Mouse (Mus musculus): ENCODE results near the gene Prrxl1. TPM values are rescaled to one million over a fixed set of nuclear protein-coding genes. Genes with fewer than 3 reads are reported as not detected.
A peak's percentile ranks its signal among the peaks of the same experiment; 100 is the strongest.

Gene Prrxl1
- polyA plus RNA-seq, 1 experiment from 2014 or later = 0.19 TPM

GRCm38 (mm10) chr14:32605508-32605907 is 6.3 kb downstream of the Prrxl1 start:
- ATAC-seq (ENCODE audit: insufficient number of reproducible peaks, insufficient read depth, low FRiP score, low read depth) = no peak
- no peaks in the 10 kb centered on the region for H3K4me1 ChIP-seq (ENCODE audit: control insufficient read depth in 2 of 2, insufficient read depth in 2 of 2, low read length in 2 of 2)
- 51% methylated on average over 15 of the region's 15 CpGs for WGBS
- no peak overlapping the region for H3K4me3 ChIP-seq (ENCODE audit: control insufficient read depth in 1 of 2, insufficient read depth in 1 of 2, low read depth in 1 of 2, low read length in 2 of 2)
- H3K27ac ChIP-seq (replicated peaks in 1 of 2; ENCODE audit: control insufficient read depth in 1 of 2, insufficient read depth in 1 of 2, low read depth in 2 of 2, low read length in 2 of 2) = no peak overlapping the region
- no peaks in the 10 kb centered on the region for H3K9me3 ChIP-seq (ENCODE audit: control insufficient read depth, low read length)
- no peak overlapping the region for H3K4me2 ChIP-seq (ENCODE audit: low read length)
- H3K36me3 ChIP-seq (ENCODE audit: control insufficient read depth, insufficient read depth, low read length) = no peaks in the 10 kb centered on the region
- H3K9ac ChIP-seq (ENCODE audit: low read length) = no peak overlapping the region
- H3K27me3 ChIP-seq (ENCODE audit: control insufficient read depth, insufficient read depth, low read length) = peaks cover 68% of the 10 kb centered on the region

- H3K4me2 ChIP-seq (ENCODE audit: low read length) = no peak overlapping the region
- peaks cover 60% of the 10 kb centered on the region for H3K27me3 ChIP-seq (ENCODE audit: control insufficient read depth, insufficient read depth, low read length)
- H3K9me3 ChIP-seq (ENCODE audit: control insufficient read depth, low read length) = no peaks in the 10 kb centered on the region
- no peaks in the 10 kb centered on the region for H3K36me3 ChIP-seq (ENCODE audit: control insufficient read depth, insufficient read depth, low read length)
- no peak for ATAC-seq (ENCODE audit: insufficient number of reproducible peaks, insufficient read depth, low FRiP score, low read depth)
- WGBS = 77% methylated on average over 8 of the region's 8 CpGs
- no peak overlapping the region for H3K4me3 ChIP-seq (ENCODE audit: control insufficient read depth in 1 of 2, insufficient read depth in 1 of 2, low read depth in 1 of 2, low read length in 2 of 2)
- H3K4me1 ChIP-seq (ENCODE audit: control insufficient read depth in 2 of 2, insufficient read depth in 2 of 2, low read length in 2 of 2) = no peaks in the 10 kb centered on the region
- no peak overlapping the region for H3K9ac ChIP-seq (ENCODE audit: low read length)
- H3K27ac ChIP-seq (replicated peaks in 1 of 2; ENCODE audit: control insufficient read depth in 1 of 2, insufficient read depth in 1 of 2, low read depth in 2 of 2, low read length in 2 of 2) = no peak overlapping the region
Measured at GRCm38 (mm10) chr14:32606316-32606715, 7.1 kb downstream of the Prrxl1 start.

GRCm38 (mm10) chr14:32609392-32609791 is 10.2 kb downstream of the Prrxl1 start:
- Histone ChIP-seq H3K4me2 (ENCODE audit: low read length) (no peak overlapping the region), H3K9ac (ENCODE audit: low read length) (no peak overlapping the region), H3K9me3 (ENCODE audit: control insufficient read depth, low read length) (no peaks in the 10 kb centered on the region), H3K4me3 (ENCODE audit: control insufficient read depth in 1 of 2, insufficient read depth in 1 of 2, low read depth in 1 of 2, low read length in 2 of 2) (no peak overlapping the region), H3K4me1 (ENCODE audit: control insufficient read depth in 2 of 2, insufficient read depth in 2 of 2, low read length in 2 of 2) (no peaks in the 10 kb centered on the region), H3K27me3 (ENCODE audit: control insufficient read depth, insufficient read depth, low read length) (peaks cover 30% of the 10 kb centered on the region), H3K27ac (replicated peaks in 1 of 2; ENCODE audit: control insufficient read depth in 1 of 2, insufficient read depth in 1 of 2, low read depth in 2 of 2, low read length in 2 of 2) (no peak overlapping the region), H3K36me3 (ENCODE audit: control insufficient read depth, insufficient read depth, low read length) (no peaks in the 10 kb centered on the region)
- ATAC-seq (ENCODE audit: insufficient number of reproducible peaks, insufficient read depth, low FRiP score, low read depth) = no peak
- 16% methylated on average over 3 of the region's 3 CpGs for WGBS

GRCm38 (mm10) chr14:32617253-32617652 is 18.0 kb downstream of the Prrxl1 start:
- no peaks in the 10 kb centered on the region for H3K27me3 ChIP-seq (ENCODE audit: control insufficient read depth, insufficient read depth, low read length)
- H3K9me3 ChIP-seq (ENCODE audit: control insufficient read depth, low read length) = no peaks in the 10 kb centered on the region
- no peak for ATAC-seq (ENCODE audit: insufficient number of reproducible peaks, insufficient read depth, low FRiP score, low read depth)
- no peak overlapping the region for H3K4me3 ChIP-seq (ENCODE audit: control insufficient read depth in 1 of 2, insufficient read depth in 1 of 2, low read depth in 1 of 2, low read length in 2 of 2)
- WGBS = 84% methylated on average over 5 of the region's 5 CpGs
- H3K9ac ChIP-seq (ENCODE audit: low read length) = no peak overlapping the region
- no peak overlapping the region for H3K27ac ChIP-seq (replicated peaks in 1 of 2; ENCODE audit: control insufficient read depth in 1 of 2, insufficient read depth in 1 of 2, low read depth in 2 of 2, low read length in 2 of 2)
- no peaks in the 10 kb centered on the region for H3K36me3 ChIP-seq (ENCODE audit: control insufficient read depth, insufficient read depth, low read length)
- no peaks in the 10 kb centered on the region for H3K4me1 ChIP-seq (ENCODE audit: control insufficient read depth in 2 of 2, insufficient read depth in 2 of 2, low read length in 2 of 2)
- no peak overlapping the region for H3K4me2 ChIP-seq (ENCODE audit: low read length)

GRCm38 (mm10) chr14:32624245-32624644 is 25.0 kb downstream of the Prrxl1 start:
- no peaks in the 10 kb centered on the region for H3K36me3 ChIP-seq (ENCODE audit: control insufficient read depth, insufficient read depth, low read length)
- 72% methylated on average over 3 of the region's 3 CpGs for whole genome bisulfite sequencing
- no peak overlapping the region for H3K4me3 ChIP-seq (ENCODE audit: control insufficient read depth in 1 of 2, insufficient read depth in 1 of 2, low read depth in 1 of 2, low read length in 2 of 2)
- no peak overlapping the region for H3K4me2 ChIP-seq (ENCODE audit: low read length)
- no peaks in the 10 kb centered on the region for H3K9me3 ChIP-seq (ENCODE audit: control insufficient read depth, low read length)
- H3K27ac ChIP-seq (replicated peaks in 1 of 2; ENCODE audit: control insufficient read depth in 1 of 2, insufficient read depth in 1 of 2, low read depth in 2 of 2, low read length in 2 of 2) = no peak overlapping the region
- no peak overlapping the region for H3K9ac ChIP-seq (ENCODE audit: low read length)
- H3K4me1 ChIP-seq (ENCODE audit: control insufficient read depth in 2 of 2, insufficient read depth in 2 of 2, low read length in 2 of 2) = peaks cover 0 to 3% of the 10 kb centered on the region in 2 experiments; a peak in 1 of 4 replicates
- ATAC-seq (ENCODE audit: insufficient number of reproducible peaks, insufficient read depth, low FRiP score, low read depth) = no peak
- H3K27me3 ChIP-seq (ENCODE audit: control insufficient read depth, insufficient read depth, low read length) = no peaks in the 10 kb centered on the region

- Histone ChIP-seq H3K27ac (replicated peaks in 1 of 2; ENCODE audit: control insufficient read depth in 1 of 2, insufficient read depth in 1 of 2, low read depth in 2 of 2, low read length in 2 of 2) (no peak overlapping the region), H3K9ac (ENCODE audit: low read length) (no peak overlapping the region), H3K4me1 (ENCODE audit: control insufficient read depth in 2 of 2, insufficient read depth in 2 of 2, low read length in 2 of 2) (peaks cover 0 to 3% of the 10 kb centered on the region in 2 experiments; a peak in 1 of 4 replicates), H3K4me3 (ENCODE audit: control insufficient read depth in 1 of 2, insufficient read depth in 1 of 2, low read depth in 1 of 2, low read length in 2 of 2) (no peak overlapping the region), H3K9me3 (ENCODE audit: control insufficient read depth, low read length) (no peaks in the 10 kb centered on the region), H3K4me2 (ENCODE audit: low read length) (no peak overlapping the region), H3K36me3 (ENCODE audit: control insufficient read depth, insufficient read depth, low read length) (no peaks in the 10 kb centered on the region), H3K27me3 (ENCODE audit: control insufficient read depth, insufficient read depth, low read length) (no peaks in the 10 kb centered on the region)
- ATAC-seq (ENCODE audit: insufficient number of reproducible peaks, insufficient read depth, low FRiP score, low read depth) = no peak
- 80% methylated on average over 7 of the region's 7 CpGs for WGBS
Measured at GRCm38 (mm10) chr14:32624811-32625210, 25.6 kb downstream of the Prrxl1 start.

- peaks cover 0 to 3% of the 10 kb centered on the region in 2 experiments; a peak in 1 of 4 replicates for H3K4me1 ChIP-seq (ENCODE audit: control insufficient read depth in 2 of 2, insufficient read depth in 2 of 2, low read length in 2 of 2)
- ATAC-seq (ENCODE audit: insufficient number of reproducible peaks, insufficient read depth, low FRiP score, low read depth) = no peak
- H3K9me3 ChIP-seq (ENCODE audit: control insufficient read depth, low read length) = no peaks in the 10 kb centered on the region
- no peaks in the 10 kb centered on the region for H3K27me3 ChIP-seq (ENCODE audit: control insufficient read depth, insufficient read depth, low read length)
- no peak overlapping the region for H3K9ac ChIP-seq (ENCODE audit: low read length)
- H3K4me3 ChIP-seq (ENCODE audit: control insufficient read depth in 1 of 2, insufficient read depth in 1 of 2, low read depth in 1 of 2, low read length in 2 of 2) = no peak overlapping the region
- 41% methylated on average over 2 of the region's 2 CpGs for WGBS
- H3K36me3 ChIP-seq (ENCODE audit: control insufficient read depth, insufficient read depth, low read length) = no peaks in the 10 kb centered on the region
- H3K4me2 ChIP-seq (ENCODE audit: low read length) = no peak overlapping the region
- H3K27ac ChIP-seq (replicated peaks in 1 of 2; ENCODE audit: control insufficient read depth in 1 of 2, insufficient read depth in 1 of 2, low read depth in 2 of 2, low read length in 2 of 2) = no peak overlapping the region
Measured at GRCm38 (mm10) chr14:32627271-32627670, 28.1 kb downstream of the Prrxl1 start.

GRCm38 (mm10) chr14:32628584-32628983 is 29.4 kb downstream of the Prrxl1 start:
- ATAC-seq (ENCODE audit: insufficient number of reproducible peaks, insufficient read depth, low FRiP score, low read depth) = no peak
- Histone ChIP-seq H3K4me2 (ENCODE audit: low read length) (peak overlapping the region; percentile 47), H3K4me1 (ENCODE audit: control insufficient read depth in 2 of 2, insufficient read depth in 2 of 2, low read length in 2 of 2) (peaks cover 0 to 3% of the 10 kb centered on the region in 2 experiments; a peak in 1 of 4 replicates), H3K9ac (ENCODE audit: low read length) (no peak overlapping the region; the same call in 1 of the 2 replicates), H3K9me3 (ENCODE audit: control insufficient read depth, low read length) (no peaks in the 10 kb centered on the region), H3K27ac (replicated peaks in 1 of 2; ENCODE audit: control insufficient read depth in 1 of 2, insufficient read depth in 1 of 2, low read depth in 2 of 2, low read length in 2 of 2) (no peak overlapping the region), H3K27me3 (ENCODE audit: control insufficient read depth, insufficient read depth, low read length) (no peaks in the 10 kb centered on the region), H3K36me3 (ENCODE audit: control insufficient read depth, insufficient read depth, low read length) (no peaks in the 10 kb centered on the region), H3K4me3 (ENCODE audit: control insufficient read depth in 1 of 2, insufficient read depth in 1 of 2, low read depth in 1 of 2, low read length in 2 of 2) (peak overlapping the region in 1 of 2 experiments; percentile 29; a peak in 1 of 4 replicates)
- WGBS = 28% methylated on average over 10 of the region's 10 CpGs

All from heart, embryonic 14.5 days (tissue).